Mouse (Mus musculus) kidney, postnatal 14 days (tissue): ENCODE data around the gene Gm49369.

ENCODE experiments used
- DNase-seq: peaks from one replicate; pipeline ENCODE4 v3.0.0; 2022; ENCODE audit warnings: mixed read lengths

Gm49369 gene

DNA sequence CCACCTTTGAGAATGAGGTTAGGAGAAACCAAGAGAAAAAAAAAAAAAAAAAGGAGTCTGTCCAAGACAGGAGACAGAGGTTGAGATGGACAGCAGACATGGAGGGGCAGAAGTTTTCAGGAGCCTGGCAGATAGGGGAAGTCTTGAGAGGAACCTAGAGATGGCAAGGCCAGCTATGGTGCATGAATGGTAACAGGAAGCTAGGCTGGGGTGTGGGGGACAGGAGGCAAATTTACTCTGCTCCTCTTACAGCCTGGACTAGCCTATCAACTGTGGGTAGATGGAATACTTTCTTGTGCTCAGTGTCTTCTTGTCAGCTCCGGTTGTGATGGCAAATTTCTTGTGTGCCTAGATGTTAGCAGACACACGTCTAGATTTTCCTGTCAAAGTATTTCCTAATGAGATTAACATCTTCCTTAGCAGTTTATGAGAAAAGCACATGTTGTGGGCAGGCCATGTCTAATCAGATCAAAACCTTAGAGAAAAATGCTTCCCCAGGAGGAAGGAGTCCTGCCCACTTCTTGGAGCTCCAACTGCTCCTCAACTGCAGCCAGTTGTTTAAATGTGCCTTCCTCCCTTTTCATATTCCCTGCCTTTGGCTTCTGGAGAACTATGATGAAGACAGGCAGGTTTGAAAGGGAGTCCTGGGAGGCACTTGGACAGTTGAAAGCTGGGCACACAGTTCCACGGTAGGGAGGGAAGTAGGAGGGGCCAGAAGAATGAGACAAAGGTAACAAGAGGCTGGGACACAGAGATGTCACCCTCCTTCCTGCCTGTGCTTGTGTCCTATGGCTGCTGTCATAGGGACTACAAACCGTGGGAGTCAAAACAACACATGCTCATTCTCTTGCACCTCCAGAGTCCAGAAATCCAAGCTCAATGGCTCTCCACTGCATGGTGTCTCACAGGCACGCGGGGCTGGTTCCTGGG is 12.1 kb upstream of the Gm49369 start:
- DNase-seq = no peak

DNA sequence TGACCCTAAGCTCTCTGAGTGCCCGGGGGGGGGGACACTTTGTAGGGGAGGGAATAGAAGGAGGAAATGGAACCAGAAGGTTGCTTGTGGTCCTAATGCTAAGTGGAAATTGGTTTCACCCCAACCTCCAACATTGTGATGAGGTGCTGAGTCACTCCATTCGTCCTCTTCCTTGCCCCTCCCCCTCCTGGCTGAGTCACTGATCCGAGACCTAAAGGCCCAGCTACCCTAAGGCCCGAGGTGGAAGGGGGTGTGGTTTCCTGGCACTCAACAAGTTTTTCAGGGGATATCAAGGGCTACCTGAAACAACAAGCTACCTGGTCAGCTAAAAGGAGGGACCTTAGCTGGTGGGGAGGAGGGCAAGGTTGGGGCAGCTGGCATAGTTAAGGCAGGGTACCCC is 10.7 kb upstream of the Gm49369 start:
- DNase-seq = peak; percentile 57

DNA sequence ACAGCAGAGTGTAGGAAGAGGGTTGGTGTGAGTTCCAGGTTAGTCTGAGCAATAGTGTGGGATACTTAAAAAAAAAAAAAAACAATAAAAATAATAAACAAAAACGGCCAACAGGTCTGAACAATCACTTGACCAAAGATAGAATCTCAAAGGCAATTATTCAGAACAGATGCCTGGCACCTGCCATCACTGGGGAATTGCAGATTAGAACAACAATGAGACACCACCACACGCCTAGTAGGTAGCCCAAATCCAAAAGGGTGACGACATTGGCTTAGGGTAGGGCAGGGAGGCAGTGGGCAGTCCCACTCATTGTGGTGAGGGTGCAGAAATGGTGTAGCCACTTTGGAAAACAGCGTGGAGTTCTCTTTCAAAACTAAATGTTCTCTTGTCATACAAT is 9.1 kb upstream of the Gm49369 start:
- DNase-seq = no peak

DNA sequence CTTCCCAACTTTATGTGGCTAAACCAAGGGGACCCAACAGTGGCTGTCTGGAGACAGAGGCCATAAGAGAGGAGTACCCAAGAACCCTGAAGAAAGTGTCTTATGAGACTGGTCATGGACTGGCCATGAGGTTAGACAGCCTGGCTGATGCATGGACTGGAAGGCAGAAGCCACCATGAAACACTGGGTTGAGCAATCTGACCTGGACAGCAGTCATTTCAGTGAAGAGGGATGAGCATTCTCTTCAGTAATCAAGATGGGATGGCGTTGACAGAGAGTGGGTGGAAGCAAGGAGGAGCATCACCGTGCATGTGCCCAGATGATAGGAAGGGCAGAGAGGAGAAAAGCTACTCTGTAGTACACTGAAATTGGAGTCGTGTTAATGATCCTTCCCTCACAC is 8.6 kb upstream of the Gm49369 start:
- no peak for DNase-seq

DNA sequence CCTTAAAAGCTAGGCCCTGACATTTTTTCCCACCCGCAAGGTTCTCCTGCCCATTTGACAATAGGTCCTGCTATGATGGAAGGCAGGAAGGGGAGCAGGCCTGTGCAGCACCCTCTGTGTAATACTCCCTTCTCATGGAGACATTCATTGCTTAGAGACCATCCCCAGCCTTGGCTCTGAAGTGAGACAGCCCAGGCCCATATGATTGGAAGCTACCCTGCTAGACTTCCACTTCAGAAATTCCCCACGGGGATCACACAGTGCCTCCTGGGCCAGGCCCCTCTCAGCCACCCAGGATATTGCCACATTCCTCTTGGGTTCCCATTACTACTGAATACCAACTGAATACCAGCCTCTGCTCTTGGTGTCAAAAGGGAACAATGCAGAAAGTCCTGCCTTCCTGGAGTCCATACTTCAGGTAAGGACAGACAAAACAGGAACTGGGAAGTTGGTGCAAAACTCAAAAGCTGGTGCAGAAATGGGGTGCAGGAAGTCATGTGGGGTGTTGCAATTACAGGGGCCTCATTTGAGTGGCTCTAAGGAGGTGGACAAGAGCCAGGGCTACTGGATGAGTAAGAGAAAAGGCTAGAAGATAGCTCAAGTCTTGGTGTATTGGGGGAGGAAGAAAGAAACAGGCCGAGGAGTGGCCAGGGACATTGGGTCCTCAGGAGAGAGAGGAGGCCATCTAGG is 7.6 kb upstream of the Gm49369 start:
- no peak for DNase-seq

DNA sequence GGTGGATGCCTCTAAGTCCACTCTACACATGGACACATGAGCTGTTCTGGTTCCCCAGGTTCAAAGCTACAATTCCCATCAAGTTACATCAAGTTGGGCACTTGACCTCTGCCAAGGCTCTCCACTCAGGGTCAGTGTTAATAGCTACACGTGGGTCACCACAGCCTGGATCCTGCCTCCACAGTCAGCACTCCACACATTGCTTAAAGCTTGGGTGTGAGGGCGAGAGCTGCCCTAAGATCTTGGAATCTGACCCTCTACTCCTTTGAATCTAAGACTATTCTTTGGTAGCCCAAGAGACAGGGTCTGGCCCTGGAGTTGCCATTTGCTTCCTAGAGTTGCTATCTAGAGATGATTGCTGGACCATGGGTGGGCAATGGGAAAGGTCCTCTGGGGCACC is 6.3 kb upstream of the Gm49369 start:
- DNase-seq = no peak

DNA sequence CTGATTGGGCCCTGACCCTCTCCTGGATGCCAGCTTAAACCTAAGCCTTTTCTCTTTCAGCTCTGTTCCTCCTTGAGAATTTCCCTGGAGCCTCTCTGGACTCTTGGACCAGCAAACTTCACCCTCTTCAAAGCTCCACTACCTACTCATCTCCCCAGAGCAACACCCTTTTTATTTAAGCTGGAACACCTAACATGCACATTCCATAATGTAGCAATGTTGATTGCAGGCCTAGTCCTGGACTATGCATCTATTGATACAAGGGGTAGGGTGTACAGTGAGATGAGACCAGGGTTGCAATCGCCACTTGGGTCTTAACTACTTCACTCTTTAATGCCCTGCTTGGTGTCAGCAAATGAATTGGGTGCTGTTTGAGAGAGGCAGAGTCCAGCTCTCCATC is 5.7 kb upstream of the Gm49369 start:
- no peak for DNase-seq

DNA sequence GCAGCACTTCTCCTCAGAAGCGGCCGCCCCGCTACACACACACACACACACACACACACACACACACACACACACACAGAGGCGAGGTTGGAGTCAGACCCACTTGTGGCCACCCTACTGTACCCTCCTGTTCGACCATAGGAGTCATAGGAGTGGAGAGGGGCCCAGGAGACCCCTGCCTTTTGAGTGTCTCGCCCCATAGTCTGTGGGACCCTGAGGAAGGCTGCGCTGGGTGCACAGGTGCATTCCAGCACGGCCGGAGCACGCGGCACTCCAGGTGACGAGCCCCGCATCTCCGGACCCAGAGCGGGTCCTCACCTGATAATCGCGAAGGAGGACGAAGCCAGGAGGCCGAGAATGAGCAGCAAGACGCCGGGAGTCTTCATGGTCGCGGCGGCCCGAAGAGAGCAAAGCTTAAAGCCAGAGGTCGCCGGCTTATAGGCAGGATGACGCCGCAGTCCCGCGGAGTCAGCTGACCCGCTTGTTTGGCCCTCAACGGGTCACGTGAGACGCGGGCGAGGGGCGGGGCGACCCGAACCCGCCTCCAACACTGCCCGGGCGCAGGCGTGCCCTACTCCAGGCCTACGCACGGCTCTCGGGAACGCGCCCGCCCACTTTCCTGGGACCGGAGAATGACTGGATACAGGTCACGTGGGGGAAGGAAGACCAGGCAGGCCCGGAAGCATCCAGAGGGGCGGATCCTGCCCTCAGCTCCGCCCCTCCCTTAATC is 5.1 kb upstream of the Gm49369 start, which contains the start of gene Ctsd:
Gene Ctsd (minus strand): TSS at position 620 of the 730 bp plus-strand sequence.
- peak; percentile 99 for DNase-seq

- DNase-seq = peak; percentile 28
These were observed 4.2 kb upstream of the Gm49369 start for GRCm38 (mm10) chr7:142386621-142387201.

- DNase-seq = no peak
These were observed 3.4 kb upstream of the Gm49369 start for GRCm38 (mm10) chr7:142385742-142386403.

- DNase-seq = no peak
These were observed 1.8 kb upstream of the Gm49369 start for GRCm38 (mm10) chr7:142384306-142384705.

DNA sequence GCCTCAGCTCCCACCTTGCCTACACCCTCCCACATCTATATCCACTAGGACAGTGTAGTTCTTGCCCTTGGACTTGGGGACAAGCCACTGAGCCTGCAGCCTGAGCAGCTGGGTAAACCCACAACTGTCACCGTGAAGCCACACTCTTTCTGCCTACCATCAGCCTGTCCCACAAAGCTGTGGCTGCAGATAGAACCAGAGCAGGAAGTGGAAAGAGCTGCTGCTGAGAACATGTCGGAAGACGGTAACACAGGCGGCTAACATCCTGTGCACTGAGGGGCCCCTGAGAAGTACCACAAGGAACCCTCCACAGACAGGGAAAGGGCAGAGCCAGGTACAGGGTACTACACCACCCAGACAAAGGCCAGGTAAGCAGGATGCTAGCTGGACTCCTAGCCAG is 1.3 kb downstream of the Gm49369 start:
- no peak for DNase-seq

GRCm38 (mm10) chr7:142379186-142379585 is 3.3 kb downstream of the Gm49369 start:
- no peak for DNase-seq

DNA sequence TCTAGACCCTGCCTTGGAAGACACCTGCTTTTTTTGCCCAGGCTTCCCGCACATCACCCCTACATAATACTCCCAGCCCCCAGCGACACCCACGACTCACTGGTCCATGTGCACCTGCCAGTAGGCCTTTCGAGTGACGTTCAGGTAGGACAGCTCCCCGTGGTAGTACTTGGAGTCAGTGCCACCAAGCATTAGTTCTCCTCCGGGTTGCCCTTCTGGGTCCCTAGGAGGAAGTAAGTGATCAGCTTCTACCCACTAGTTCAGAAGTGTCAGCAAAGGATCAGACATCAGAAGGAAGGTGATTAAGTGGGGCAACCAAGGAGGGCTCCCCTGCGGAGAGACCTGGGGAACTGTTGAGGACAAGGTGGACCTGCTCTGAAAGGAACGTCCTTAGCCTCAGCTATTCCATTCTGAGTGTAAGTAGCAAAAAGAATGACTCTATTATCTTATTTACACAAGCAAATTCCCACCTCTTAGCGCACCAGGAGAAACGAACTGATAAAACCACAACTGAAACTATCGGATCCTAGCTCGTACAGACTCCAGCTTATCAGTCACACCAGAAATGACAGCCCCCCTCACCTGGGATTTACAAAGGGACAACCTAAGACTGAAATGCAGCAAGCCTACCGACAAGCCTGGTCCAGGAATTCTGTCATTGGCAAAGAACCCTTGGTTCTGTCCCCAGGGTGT is 5.1 kb downstream of the Gm49369 start:
- no peak for DNase-seq

DNA sequence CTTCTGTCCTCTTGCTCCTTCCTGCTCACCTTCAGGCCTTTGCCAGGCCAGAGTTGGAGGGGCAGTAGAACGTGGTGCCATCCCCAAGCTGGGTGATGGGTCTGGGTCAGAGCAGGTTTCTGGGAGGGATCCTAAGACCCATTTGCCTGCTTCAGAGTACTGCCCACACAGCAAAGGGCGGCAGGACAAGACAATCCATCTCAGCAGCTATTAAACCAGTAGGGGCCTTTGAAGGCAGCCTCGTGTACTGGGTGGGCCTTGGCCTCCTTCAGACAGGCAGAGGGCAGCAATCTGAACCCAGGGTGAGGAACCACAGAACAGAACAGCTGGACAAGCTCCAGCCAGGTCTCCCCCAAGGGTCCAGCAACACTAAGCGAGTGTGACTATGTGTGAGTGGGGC is 6.4 kb downstream of the Gm49369 start:
- no peak for DNase-seq

DNA sequence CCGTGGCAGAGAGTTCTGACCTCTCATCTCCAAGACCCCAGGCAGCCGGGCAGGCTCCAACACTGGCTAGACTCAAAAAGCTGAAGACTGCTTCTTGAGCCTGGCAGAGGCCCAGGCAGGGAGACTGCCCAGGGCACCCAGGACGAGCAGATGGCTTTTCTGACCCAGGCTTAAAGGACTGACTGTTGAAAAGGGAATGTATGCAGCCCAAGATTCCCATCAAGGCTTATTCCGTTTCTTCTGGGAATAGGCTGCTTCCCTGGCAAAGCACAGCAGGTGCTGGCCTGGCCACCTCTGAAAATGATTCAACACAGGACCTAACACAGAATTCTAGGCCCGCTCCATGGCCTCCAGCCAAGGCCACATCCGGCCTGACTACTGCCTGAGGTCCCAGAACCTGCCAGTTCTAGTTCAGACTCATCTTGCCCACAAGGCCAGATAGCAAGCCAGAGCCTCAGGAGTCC is 7.2 kb downstream of the Gm49369 start:
- peak; percentile 54 for DNase-seq

DNA sequence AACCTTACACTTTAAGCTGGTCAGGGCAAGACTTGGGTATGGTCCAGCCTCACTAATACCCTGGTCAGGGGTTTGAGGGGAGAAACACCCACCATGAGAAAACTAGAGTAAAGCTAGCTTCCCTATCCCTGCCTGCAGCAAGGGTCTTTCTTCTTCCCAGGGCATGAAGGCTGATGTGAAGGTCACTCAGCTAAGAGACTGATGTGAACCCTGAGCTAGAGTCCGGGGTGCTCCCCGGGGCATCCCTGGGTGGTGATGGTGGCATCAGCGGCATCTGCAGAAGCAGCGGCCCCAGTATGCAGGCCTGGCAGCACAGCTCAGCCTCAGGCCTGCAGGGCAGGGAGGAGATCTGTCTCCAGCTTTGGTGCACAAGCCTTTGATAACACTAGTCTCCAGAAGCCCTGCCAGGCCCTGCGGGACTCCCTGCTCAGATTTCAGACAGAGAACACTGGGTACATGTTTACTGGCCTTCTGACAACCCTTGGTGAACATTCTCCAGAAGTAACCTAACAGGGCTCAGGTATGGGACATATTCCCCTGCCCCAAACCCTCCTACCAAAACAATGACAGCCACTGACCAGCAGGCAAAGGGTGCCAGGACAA is 8.0 kb downstream of the Gm49369 start:
- DNase-seq = no peak

- DNase-seq = no peak
These were observed 8.6 kb downstream of the Gm49369 start, which contains the start of gene Ifitm10 for GRCm38 (mm10) chr7:142373641-142374412. TSS of gene Ifitm10 (minus strand) at chr7:142373753.

GRCm38 (mm10) chr7:142373039-142373438 is 9.4 kb downstream of the Gm49369 start:
- DNase-seq = no peak
